Mouse (Mus musculus) spleen, adult 2 months (tissue): ENCODE results near the gene Slc24a1.

ENCODE experiments used
- CTCF ChIP-seq: fragments of 200-500 bp; IDR thresholded peaks from 2 replicates; pipeline ENCODE4 v1.5.1; 2011; ENCODE audit warnings: mild to moderate bottlenecking, inconsistent platforms; ENCODE audit not compliant: insufficient read depth, insufficient read length, insufficient replicate concordance; ENCODE audit errors: extremely low read depth
- POLR2A ChIP-seq: fragments of 200-500 bp; IDR thresholded peaks from 2 replicates; pipeline ENCODE4 v1.6.1; 2011; ENCODE audit warnings: low read depth, low read length, inconsistent platforms

DNA sequence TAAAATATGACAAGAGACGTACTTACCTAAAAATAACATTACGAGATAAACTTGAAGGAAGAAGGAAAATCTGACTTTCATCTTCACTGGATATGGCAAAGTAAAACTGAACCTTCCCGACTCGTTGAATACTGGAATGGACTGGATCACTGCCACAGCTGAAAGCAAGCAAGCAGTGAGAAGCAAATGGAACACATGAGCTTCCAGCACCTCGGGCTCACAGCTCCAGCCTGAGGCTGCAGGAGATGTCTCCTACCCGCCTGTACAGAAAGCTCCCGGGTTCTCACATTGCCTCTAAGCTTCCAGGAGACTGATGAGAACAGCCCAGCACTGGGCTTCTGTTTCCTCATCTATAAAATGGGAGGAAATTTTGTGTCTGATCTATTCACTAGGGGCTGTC, 38.9 kb upstream of the Slc24a1 start:
- TF ChIP-seq CTCF: no peak
- no peak for TF ChIP-seq POLR2A
